Mouse (Mus musculus) left cerebral cortex, adult 11 months (tissue): ENCODE measurements around the gene Slc29a1.

Experiments used
- DNase-seq: peaks from one replicate; pipeline ENCODE4 v3.0.0; 2022; ENCODE audit warnings: low spot score

Slc29a1 gene

GRCm38 (mm10) chr17:45550253-45550652 is 49.2 kb downstream of the Slc29a1 start:
- no peak for DNase-seq

GRCm38 (mm10) chr17:45549617-45550181 is 49.7 kb downstream of the Slc29a1 start, which contains the start of gene Tmem151b:
Tmem151b (minus strand) TSS chr17:45549677.
- no peak for DNase-seq

- DNase-seq, result no peak
Measured at GRCm38 (mm10) chr17:45548541-45549512, 50.6 kb downstream of the Slc29a1 start.

- DNase-seq, result no peak
Measured at GRCm38 (mm10) chr17:45547461-45548190, 51.8 kb downstream of the Slc29a1 start.

- no peak for DNase-seq
Measured at GRCm38 (mm10) chr17:45546941-45547340, 52.5 kb downstream of the Slc29a1 start.

GRCm38 (mm10) chr17:45545278-45545961 is 54.0 kb downstream of the Slc29a1 start:
- no peak for DNase-seq

GRCm38 (mm10) chr17:45544873-45545277 is 54.5 kb downstream of the Slc29a1 start:
- no peak for DNase-seq

- DNase-seq, result no peak
Measured at GRCm38 (mm10) chr17:45544001-45544872, 55.2 kb downstream of the Slc29a1 start.

- DNase-seq, result no peak
Measured at GRCm38 (mm10) chr17:45543115-45543514, 56.3 kb downstream of the Slc29a1 start.

- no peak for DNase-seq
Measured at GRCm38 (mm10) chr17:45542705-45543104, 56.7 kb downstream of the Slc29a1 start.

GRCm38 (mm10) chr17:45542129-45542528 is 57.3 kb downstream of the Slc29a1 start:
- no peak for DNase-seq

GRCm38 (mm10) chr17:45539664-45540063 is 59.7 kb downstream of the Slc29a1 start:
- no peak for DNase-seq

- no peak for DNase-seq
Measured at GRCm38 (mm10) chr17:45538394-45538793, 61.0 kb downstream of the Slc29a1 start.

GRCm38 (mm10) chr17:45536264-45536663 is 63.1 kb downstream of the Slc29a1 start:
- no peak for DNase-seq
